Mouse (Mus musculus) layer of hippocampus, adult 11-12 months (tissue): ENCODE data around the gene Gm12185.
"Not testable (repeated sequence)": the region's sequence is repeated elsewhere in the genome, so short reads cannot be mapped to it uniquely, and the experiment has no call there.

Experiments used
- DNase-seq: peaks from one replicate; pipeline ENCODE4 v3.0.0; 2022; ENCODE audit warnings: low spot score

The Gm12185 gene

GRCm38 (mm10) chr11:48913611-48914010 is 78.4 kb downstream of the Gm12185 start:
- no peak for DNase-seq

- DNase-seq, result no peak
These were observed 83.6 kb downstream of the Gm12185 start for GRCm38 (mm10) chr11:48908459-48908858.

DNA sequence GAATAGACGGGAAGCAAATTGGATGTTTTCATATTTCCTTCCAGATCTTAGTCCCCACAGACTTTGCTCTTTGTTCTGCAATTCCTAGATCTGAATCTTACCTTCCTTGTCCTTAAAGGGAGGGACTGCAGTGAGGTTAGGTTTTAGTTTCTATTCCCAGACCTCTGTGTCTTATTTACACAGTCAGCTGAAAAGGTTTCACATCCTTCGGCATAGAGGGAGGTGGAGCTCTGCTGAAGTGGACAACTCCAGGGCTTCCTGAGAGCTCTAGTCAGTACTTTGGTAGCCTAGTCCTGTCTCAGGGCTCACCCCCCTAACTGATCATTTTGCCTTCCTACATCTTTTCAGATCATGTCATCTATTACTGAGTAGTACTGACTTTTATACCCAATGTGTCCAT is 90.0 kb downstream of the Gm12185 start, which contains the start of gene Gm5431:
Gene Gm5431, minus strand, starts transcription at position 194 of the 400 bp plus-strand sequence.
- DNase-seq, result no peak

- not testable (repeated sequence) for DNase-seq
These were observed 90.5 kb downstream of the Gm12185 start for GRCm38 (mm10) chr11:48901567-48901930.

GRCm38 (mm10) chr11:48900654-48901566 is 91.1 kb downstream of the Gm12185 start:
- not testable (repeated sequence) for DNase-seq

- DNase-seq, result no peak
These were observed 93.1 kb downstream of the Gm12185 start for GRCm38 (mm10) chr11:48898812-48899431.

DNA sequence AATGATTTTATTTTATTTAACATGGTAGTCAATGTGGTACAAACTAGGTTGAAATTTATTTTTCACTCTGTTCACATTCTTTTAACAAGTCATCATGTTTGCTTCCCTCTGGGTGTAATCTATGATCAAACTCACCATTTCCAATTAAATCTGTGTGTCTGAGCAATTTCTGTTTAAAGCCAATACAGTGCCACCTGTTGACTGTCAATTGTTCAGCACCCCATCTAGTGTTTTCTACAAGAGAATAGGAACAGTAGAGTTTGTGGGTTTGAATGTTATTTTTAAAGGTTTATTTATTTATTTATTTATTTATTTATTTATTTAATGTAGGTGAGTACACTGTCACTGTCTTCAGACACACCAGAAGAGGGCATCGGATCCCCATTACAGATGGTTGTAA is 115.3 kb downstream of the Gm12185 start:
- no peak for DNase-seq

DNA sequence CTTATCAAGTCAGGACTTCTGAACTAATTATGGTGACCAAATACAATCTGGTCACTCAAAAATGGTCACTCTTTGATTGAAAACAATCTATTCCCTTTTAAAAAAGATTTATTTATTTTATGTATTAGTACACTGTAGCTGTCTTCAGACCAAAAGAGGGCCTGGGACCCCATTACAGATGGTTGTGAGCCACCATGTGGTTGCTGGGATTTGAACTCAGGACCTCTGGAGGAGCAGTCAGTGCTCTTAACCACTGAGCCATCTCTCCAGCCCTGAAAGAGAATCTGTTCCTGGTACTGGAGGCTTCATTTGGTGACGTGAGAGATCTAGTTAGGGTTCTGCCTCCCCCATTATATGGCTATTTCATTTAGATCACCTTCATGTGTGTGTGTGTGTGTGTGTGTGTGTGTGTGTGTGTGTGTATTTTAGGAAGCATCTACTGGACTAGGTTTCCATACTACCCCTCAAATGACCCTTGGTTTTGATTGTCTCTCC is 116.6 kb downstream of the Gm12185 start:
- DNase-seq, result not testable (repeated sequence)

DNA sequence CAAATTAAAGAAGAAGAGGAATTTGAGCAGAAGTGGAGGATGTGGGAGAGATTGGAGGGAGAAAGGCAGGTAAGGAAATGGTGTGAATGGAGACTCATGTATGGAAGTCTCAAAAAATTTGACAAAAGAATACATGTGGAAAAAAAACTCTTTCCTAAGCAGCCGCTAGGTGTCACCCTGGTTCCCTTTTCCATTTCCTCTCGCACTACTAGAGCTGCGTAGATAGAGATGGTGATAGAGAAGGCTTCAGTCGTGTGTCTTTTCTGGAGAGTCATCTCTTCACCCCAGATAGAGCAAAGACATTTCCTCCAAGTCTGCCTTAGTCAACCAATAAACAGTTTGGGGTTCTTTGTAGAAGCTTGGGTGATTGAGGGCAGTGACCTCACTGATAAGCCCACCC is 117.6 kb downstream of the Gm12185 start:
- DNase-seq, result peak; percentile 65

DNA sequence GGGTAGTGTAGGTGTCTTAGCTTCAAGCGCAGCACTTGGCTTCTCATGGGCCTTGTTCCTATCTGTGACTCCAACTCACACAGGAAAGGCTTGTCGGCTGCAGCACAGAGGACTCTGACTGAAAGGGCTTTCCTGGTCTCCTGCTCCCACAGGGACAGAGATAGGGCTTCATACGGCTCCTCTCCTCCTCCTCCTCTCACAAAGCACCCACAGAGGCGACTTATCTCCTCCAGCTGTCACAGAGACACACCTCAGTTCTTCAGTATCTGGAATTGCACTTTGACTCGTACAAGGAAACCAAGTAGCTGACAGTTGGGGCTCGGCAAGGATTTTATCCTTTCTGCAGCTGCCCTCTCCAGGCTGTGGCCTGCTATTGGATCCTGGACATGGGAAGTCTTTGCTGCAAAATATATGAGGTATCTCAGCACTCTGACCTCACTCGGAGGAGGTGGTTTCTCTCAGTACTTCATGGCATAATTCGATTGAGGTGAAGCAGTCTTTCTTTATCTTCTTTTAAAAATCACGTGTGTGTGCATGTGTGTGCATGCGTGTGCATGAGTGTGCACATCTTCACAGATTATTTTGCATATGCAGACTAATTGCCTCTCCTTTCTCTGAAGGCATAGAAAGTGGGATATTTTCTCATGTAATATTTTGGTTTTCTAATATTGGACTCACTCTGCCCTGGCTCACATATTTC is 118.3 kb downstream of the Gm12185 start:
- no peak for DNase-seq

- no peak for DNase-seq
These were observed 119.2 kb downstream of the Gm12185 start for GRCm38 (mm10) chr11:48872695-48873300.

DNA sequence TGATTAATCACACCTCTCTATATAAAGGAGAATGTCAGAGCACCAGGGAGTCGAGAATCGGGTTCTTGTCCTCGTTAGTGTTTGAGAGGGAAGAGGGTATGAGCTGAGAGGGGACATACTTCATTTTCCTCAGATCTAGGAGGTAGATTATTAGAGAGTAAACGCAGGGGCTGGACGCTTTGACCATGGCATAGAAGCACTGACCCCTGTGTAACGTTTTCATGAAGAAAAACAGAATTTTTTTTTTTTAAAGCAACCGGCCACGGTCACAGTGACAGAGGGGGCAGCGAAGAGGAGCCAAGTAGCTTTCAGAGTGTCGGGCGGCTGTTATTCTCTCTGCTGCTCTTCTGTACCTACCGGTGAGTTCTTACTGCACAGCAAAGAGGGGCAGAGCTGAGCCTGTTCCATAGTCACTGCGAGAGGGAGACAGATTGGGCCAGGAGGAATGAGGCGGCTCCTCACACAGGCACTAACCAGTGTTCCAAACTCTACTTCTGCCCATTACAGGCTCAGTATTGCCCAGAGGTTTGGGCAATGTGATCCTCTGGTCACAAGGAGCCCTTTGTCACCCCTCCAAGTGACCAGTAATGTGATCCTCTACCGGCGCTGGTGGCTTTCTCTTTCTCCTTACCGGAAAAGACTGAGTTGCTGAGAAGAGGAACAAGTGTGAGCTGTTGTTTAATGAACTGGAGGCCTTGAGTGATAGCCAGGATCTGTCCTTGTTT is 120.0 kb downstream of the Gm12185 start:
- DNase-seq, result peak; percentile 50

- peak; percentile 50 for DNase-seq
These were observed 120.7 kb downstream of the Gm12185 start, which contains the start of gene Irgm1 for GRCm38 (mm10) chr11:48871201-48871772. Gene Irgm1, minus strand, starts transcription at chr11:48871683.

GRCm38 (mm10) chr11:48870781-48871180 is 121.2 kb downstream of the Gm12185 start:
- DNase-seq, result no peak

DNA sequence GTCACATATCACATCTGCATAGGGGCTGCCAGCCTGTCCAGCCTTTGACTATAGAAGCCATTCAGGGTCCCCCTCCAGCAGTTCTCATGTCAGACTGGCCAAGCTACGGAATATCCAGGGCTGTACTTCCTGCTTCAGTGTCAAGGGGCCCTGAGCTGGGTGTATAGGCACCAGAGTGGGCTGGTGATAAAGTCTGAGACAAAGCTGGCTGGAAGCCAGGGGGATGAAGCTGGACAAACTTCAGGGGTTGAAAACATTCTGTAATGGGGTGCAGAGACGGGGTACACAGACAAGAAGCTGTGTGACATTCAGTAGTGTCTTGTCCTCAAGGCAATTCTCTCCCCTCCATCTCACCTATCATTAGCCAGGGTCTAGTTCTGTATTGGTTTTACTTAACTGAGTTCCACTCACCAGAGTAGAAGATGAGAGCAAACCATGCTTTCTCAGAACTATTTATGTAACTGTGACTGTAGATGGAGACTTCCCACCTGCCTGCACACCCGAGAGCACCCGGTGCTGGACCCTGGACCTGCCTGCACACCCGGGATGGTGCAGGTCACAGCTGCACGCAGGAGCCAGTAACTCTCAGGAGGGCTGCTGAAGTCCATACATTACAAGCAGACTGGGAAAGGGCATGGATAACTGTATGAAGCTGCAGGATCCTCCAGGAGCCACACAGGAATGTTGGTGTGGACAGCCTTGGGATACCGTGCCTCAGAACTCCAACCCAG is 122.5 kb downstream of the Gm12185 start:
- DNase-seq, result no peak

- no peak for DNase-seq
These were observed 125.5 kb downstream of the Gm12185 start for GRCm38 (mm10) chr11:48866481-48866880.

- no peak for DNase-seq
These were observed 128.2 kb downstream of the Gm12185 start for GRCm38 (mm10) chr11:48863808-48864207.

GRCm38 (mm10) chr11:48862784-48863319 is 129.2 kb downstream of the Gm12185 start:
- DNase-seq, result no peak

DNA sequence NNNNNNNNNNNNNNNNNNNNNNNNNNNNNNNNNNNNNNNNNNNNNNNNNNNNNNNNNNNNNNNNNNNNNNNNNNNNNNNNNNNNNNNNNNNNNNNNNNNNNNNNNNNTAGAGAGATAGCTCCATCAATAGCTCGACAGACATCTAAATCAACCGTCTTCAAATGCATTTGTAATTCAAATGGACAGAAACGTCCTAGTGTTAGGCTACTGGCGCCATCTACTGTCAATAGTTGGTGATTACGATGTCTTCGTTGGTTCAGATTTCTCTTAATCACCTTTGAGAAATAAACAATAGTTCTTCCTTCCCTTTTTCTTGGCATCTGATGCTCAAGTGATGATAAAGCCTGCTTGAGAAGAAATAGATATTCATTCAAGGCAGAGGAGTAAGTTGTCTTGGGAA is 133.0 kb downstream of the Gm12185 start:
- DNase-seq, result peak; percentile 80
